Mouse (Mus musculus) forebrain, postnatal 0 days (tissue): ENCODE results near the gene Phip. TPM values are rescaled to one million over a fixed set of nuclear protein-coding genes. Genes with fewer than 3 reads are reported as not detected.
A peak's percentile ranks its signal among the peaks of the same experiment; 100 is the strongest.

Experiments
- ATAC-seq: fragments of 200-750 bp; cut with Nextera tagmentation; 2 replicates; pipeline ENCODE4 v1.8.0; 2017; ENCODE audit warnings: mild to moderate bottlenecking, moderate library complexity
- DNase-seq: peaks from one replicate; pipeline ENCODE4 v3.0.0-alpha.2; 2015
- H3K27ac ChIP-seq: fragments of 300-500 bp; sonication (generic); 2 replicates; pipeline ENCODE4 v1.5.1; 2014; ENCODE audit warnings: low read depth, mild to moderate bottlenecking, antibody characterized with exemption, low read length, moderate library complexity, mixed read lengths
- H3K27me3 ChIP-seq: fragments of 300-500 bp; sonication (generic); 2 replicates; pipeline ENCODE4 v1.6.1; 2014; ENCODE audit warnings: mild to moderate bottlenecking, low read length, mixed read lengths; ENCODE audit not compliant: insufficient read depth
- H3K36me3 ChIP-seq: fragments of 300-500 bp; sonication (generic); 2 replicates; pipeline ENCODE4 v1.6.1; 2014; ENCODE audit warnings: mild to moderate bottlenecking, moderate library complexity; ENCODE audit not compliant: insufficient read depth
- H3K4me1 ChIP-seq: fragments of 300-500 bp; sonication (generic); 2 replicates; pipeline ENCODE4 v1.6.1; 2014; ENCODE audit warnings: antibody characterized with exemption; ENCODE audit not compliant: insufficient read depth
- H3K4me2 ChIP-seq: fragments of 300-500 bp; sonication (generic); 2 replicates; pipeline ENCODE4 v1.6.1; 2014; ENCODE audit warnings: low read depth, mild to moderate bottlenecking, moderate library complexity
- H3K4me3 ChIP-seq: fragments of 300-500 bp; sonication (generic); 2 replicates; pipeline ENCODE4 v1.5.1; 2014; ENCODE audit warnings: low read depth, low read length, mixed read lengths
- H3K9ac ChIP-seq: fragments of 300-500 bp; sonication (generic); 2 replicates; pipeline ENCODE4 v1.6.1; 2014; ENCODE audit warnings: mild to moderate bottlenecking
- H3K9me3 ChIP-seq: fragments of 300-500 bp; sonication (generic); 2 replicates; pipeline ENCODE4 v1.6.1; 2016; ENCODE audit warnings: low read length
- CTCF ChIP-seq: sonication (generic); IDR thresholded peaks from 2 replicates; pipeline ENCODE4 v1.5.1; 2016; ENCODE audit warnings: antibody characterized with exemption, control low read depth, low read depth
- WGBS: fragments of 180-500 bp; shearing (Covaris S2); extraction: QIAGEN DNeasy Blood & Tissue Kit; methylation state at CpG from one replicate; pipeline ENCODE4 v1.1.7; 2014; 5-methylcytosine and 5-hydroxymethylcytosine counted together
- polyA plus RNA-seq: library from polyadenylated mRNA; unstranded; fragments of >200 nt; fragmentation: Nextera tagmentation; extraction: Ambion mirVana; gene quantifications from 2 replicates; pipeline ENCODE4 v1.2.1, GENCODE M21; 2015
- total RNA-seq: library from RNA; depleted of rRNA; stranded (reverse); fragments of >200 nt; gene quantifications from 2 replicates; pipeline ENCODE4 v1.2.3, GENCODE M21; 2014; rRNA removed

Gene Phip
- total RNA-seq (59.2 and 91.2 TPM in 2 replicates), polyA plus RNA-seq (24.1 and 40.0 TPM in 2 replicates)

GRCm38 (mm10) chr9:82975342-82976215 lies at the start of gene Phip:
Gene Phip, minus strand, starts transcription at chr9:82975516.
- WGBS: 2% methylated on average over 75 of the region's 79 CpGs
- ATAC-seq (peak; percentile 80), DNase-seq (peak; percentile 98)
- Histone ChIP-seq H3K27me3 (no peaks in the 10 kb centered on the region), H3K4me3 (peak within 1 kb of the TSS; percentile 95), H3K27ac (peak within 1 kb of the TSS; percentile 100), H3K4me1 (peaks cover 8% of the 10 kb centered on the region), H3K4me2 (peak within 1 kb of the TSS; percentile 69), H3K36me3 (no peaks in the 10 kb centered on the region), H3K9me3 (no peaks in the 10 kb centered on the region), H3K9ac (peak within 1 kb of the TSS; percentile 89)
- peak; percentile 18; the same call in 1 of the 2 replicates for TF ChIP-seq CTCF

- WGBS: 75% methylated on average over 6 of the region's 6 CpGs
- ATAC-seq: no peak
- Histone ChIP-seq H3K27me3 (no peaks in the 10 kb centered on the region), H3K4me1 (no peaks in the 10 kb centered on the region), H3K27ac (no peak overlapping the region), H3K4me2 (no peak overlapping the region), H3K9me3 (no peaks in the 10 kb centered on the region), H3K4me3 (no peak overlapping the region), H3K36me3 (no peaks in the 10 kb centered on the region), H3K9ac (no peak overlapping the region)
- TF ChIP-seq CTCF: no peak
- DNase-seq: no peak
These were observed 48.4 kb upstream of the Phip start for GRCm38 (mm10) chr9:83023724-83024123.

GRCm38 (mm10) chr9:83014516-83014915 lies 39.2 kb upstream of the Phip start:
- H3K36me3 ChIP-seq: no peaks in the 10 kb centered on the region
- peak; percentile 15 for DNase-seq
- H3K4me3 ChIP-seq: no peak overlapping the region
- no peak for TF ChIP-seq CTCF
- no peaks in the 10 kb centered on the region for H3K4me1 ChIP-seq
- H3K27me3 ChIP-seq: no peaks in the 10 kb centered on the region
- ATAC-seq: peak; percentile 38; the same call in 1 of the 2 replicates
- WGBS: 73% methylated on average over 4 of the region's 4 CpGs
- H3K9ac ChIP-seq: no peak overlapping the region
- no peak overlapping the region for H3K27ac ChIP-seq
- no peaks in the 10 kb centered on the region for H3K9me3 ChIP-seq
- no peak overlapping the region for H3K4me2 ChIP-seq

GRCm38 (mm10) chr9:83008306-83008705 lies 33.0 kb upstream of the Phip start:
- no peak overlapping the region for H3K4me2 ChIP-seq
- no peak overlapping the region for H3K27ac ChIP-seq
- ATAC-seq (no peak), DNase-seq (no peak)
- H3K36me3 ChIP-seq: no peaks in the 10 kb centered on the region
- no peak for TF ChIP-seq CTCF
- H3K27me3 ChIP-seq: no peaks in the 10 kb centered on the region
- H3K4me1 ChIP-seq: no peaks in the 10 kb centered on the region
- H3K9ac ChIP-seq: no peak overlapping the region
- no peak overlapping the region for H3K4me3 ChIP-seq
- no peaks in the 10 kb centered on the region for H3K9me3 ChIP-seq
- 93% methylated on average over 1 of the region's 1 CpGs for WGBS

GRCm38 (mm10) chr9:83001342-83001741 lies 26.0 kb upstream of the Phip start:
- DNase-seq (no peak), ATAC-seq (no peak)
- Histone ChIP-seq H3K27ac (no peak overlapping the region), H3K4me1 (no peaks in the 10 kb centered on the region), H3K27me3 (no peaks in the 10 kb centered on the region), H3K4me2 (no peak overlapping the region), H3K36me3 (no peaks in the 10 kb centered on the region), H3K9ac (no peak overlapping the region), H3K4me3 (no peak overlapping the region), H3K9me3 (no peaks in the 10 kb centered on the region)
- no peak for TF ChIP-seq CTCF
- WGBS: 96% methylated on average over 4 of the region's 4 CpGs

GRCm38 (mm10) chr9:82997765-82998500 lies 22.6 kb upstream of the Phip start:
- H3K4me3 ChIP-seq: no peak overlapping the region
- H3K36me3 ChIP-seq: no peaks in the 10 kb centered on the region
- ATAC-seq: no peak
- no peak for TF ChIP-seq CTCF
- H3K9me3 ChIP-seq: no peaks in the 10 kb centered on the region
- no peak overlapping the region for H3K9ac ChIP-seq
- H3K27ac ChIP-seq: no peak overlapping the region
- no peaks in the 10 kb centered on the region for H3K4me1 ChIP-seq
- WGBS: 81% methylated on average over 2 of the region's 2 CpGs
- no peak for DNase-seq
- no peaks in the 10 kb centered on the region for H3K27me3 ChIP-seq
- H3K4me2 ChIP-seq: no peak overlapping the region

- Histone ChIP-seq H3K4me3 (peak overlapping the region; percentile 95), H3K4me2 (peak overlapping the region; percentile 69), H3K9ac (peak overlapping the region; percentile 89), H3K27me3 (no peaks in the 10 kb centered on the region), H3K9me3 (no peaks in the 10 kb centered on the region), H3K4me1 (peaks cover 4% of the 10 kb centered on the region; the same call in 1 of the 2 replicates), H3K36me3 (no peaks in the 10 kb centered on the region), H3K27ac (peak overlapping the region; percentile 100)
- no peak for TF ChIP-seq CTCF
- WGBS: 8% methylated on average over 5 of the region's 5 CpGs
- ATAC-seq (no peak), DNase-seq (peak; percentile 67)
These were observed 1.6 kb upstream of the Phip start for GRCm38 (mm10) chr9:82976936-82977335.
